Mouse (Mus musculus): ENCODE data around the gene Rbck1. TPM values are rescaled to one million over a fixed set of nuclear protein-coding genes. Genes with fewer than 3 reads are reported as not detected.

Gene Rbck1
- polyA plus RNA-seq (2016; fragmentation: Nextera tagmentation; extraction: Ambion mirVana) = 65.3 and 68.9 TPM in 2 replicates

DNA sequence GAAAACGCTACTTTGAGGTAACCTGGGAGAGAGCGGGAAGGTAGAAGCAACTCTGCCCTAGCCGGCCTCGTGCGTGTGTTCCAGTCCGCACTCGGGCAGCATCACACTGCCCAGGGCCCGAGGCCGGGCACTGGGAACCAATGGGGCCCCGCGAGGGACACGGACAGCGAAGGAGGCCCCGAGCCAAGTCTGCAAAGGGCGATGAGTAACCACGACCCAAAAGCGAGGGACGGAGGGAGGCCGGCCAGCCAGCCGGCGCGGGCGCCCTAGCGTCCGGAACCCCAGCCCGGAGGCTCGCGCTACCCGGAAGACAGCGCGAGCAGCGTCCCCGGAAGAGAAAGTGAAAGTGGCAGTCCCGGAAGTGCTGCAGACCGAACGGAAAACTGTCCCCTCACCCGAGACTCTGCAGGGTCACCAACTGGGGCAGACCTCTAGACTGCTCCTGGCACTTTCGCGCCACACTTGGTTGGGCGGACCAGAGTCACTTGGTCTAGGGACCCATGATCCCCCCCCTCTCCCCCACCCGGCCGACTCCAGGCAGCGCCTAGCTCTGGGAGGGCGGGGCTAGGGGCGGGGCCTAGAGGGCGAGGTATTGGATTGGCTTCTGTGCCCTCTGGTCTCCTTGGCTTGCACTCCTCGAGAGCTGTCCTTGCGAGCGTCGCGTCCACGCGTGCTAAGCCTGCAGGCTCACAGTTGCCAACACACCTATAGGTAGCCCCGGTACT lies at the start of gene Rbck1:
Rbck1 (minus strand) TSS at position 553 of the 725 bp plus-strand sequence.
- H3K27ac ChIP-seq (ENCODE audit: poor library complexity, severe bottlenecking) = peak within 1 kb of the TSS; percentile 94
- under 1% methylated on average over 54 of the region's 54 CpGs for WGBS
- H3K9me3 ChIP-seq (replicated peaks) = no peaks in the 10 kb centered on the region
- peak within 1 kb of the TSS; percentile 73 for H3K4me2 ChIP-seq
- no peaks in the 10 kb centered on the region for H3K27me3 ChIP-seq (replicated peaks)
- H3K4me1 ChIP-seq (replicated peaks) = peaks cover 37% of the 10 kb centered on the region
- H3K9ac ChIP-seq = peak within 1 kb of the TSS; percentile 93
- H3K4me3 ChIP-seq = peak within 1 kb of the TSS; percentile 90
- peaks cover 30% of the 10 kb centered on the region for H3K36me3 ChIP-seq
- peak; percentile 95 for ATAC-seq (ENCODE audit: insufficient number of reproducible peaks, low FRiP score)

GRCm38 (mm10) chr2:152376345-152376741 lies 43.9 kb upstream of the Rbck1 start, which contains the start of gene Nrsn2:
Nrsn2 (minus strand) TSS chr2:152376638.
- Histone ChIP-seq H3K27ac (ENCODE audit: poor library complexity, severe bottlenecking) (no peak within 1 kb of the TSS), H3K4me1 (replicated peaks) (peaks cover 18% of the 10 kb centered on the region), H3K36me3 (no peaks in the 10 kb centered on the region), H3K4me2 (peak within 1 kb of the TSS; percentile 63), H3K27me3 (replicated peaks) (peaks cover 40% of the 10 kb centered on the region), H3K4me3 (peak within 1 kb of the TSS; percentile 23), H3K9me3 (replicated peaks) (no peaks in the 10 kb centered on the region), H3K9ac (peak within 1 kb of the TSS; percentile 59; the same call in 1 of the 2 replicates)
- 3% methylated on average over 16 of the region's 16 CpGs for WGBS
- peak; percentile 61; the same call in 1 of the 2 replicates for ATAC-seq (ENCODE audit: insufficient number of reproducible peaks, low FRiP score)

DNA sequence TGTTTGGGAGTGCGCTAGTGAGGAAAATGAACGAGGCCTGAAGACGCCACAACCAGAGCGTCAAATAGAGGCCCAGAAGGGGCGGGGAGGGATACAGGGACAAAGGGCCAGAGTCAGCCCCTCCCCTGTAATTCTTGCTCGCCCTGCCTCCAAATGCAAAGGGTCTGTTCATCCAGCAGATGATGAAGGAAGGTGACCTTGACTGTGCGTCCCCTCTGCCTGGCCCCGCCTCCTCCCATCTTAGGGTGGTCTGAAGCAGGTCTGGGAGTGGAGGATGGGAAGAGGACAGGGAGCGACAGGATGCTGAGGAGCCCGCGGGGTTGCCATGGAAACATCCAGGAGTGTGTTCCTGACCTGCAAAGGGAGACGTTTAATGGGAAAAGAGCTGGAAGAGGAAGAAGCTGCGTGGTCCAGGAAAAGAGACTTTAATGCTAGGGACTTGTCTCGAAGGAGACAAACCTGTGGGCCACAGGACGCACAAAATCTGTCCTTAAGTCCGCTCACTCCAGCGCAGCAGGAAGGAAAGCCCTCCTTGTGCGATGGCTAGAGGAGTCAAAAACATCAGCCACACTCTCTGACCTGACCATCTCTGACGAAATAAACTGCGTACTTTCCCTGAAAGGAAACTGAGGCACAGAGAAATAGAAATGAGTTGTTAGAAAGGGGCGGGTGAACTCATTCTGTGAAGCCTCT lies 43.3 kb upstream of the Rbck1 start:
- 6% methylated on average over 21 of the region's 21 CpGs for WGBS
- no peak for ATAC-seq (ENCODE audit: insufficient number of reproducible peaks, low FRiP score)
- no peak overlapping the region for H3K27ac ChIP-seq (ENCODE audit: poor library complexity, severe bottlenecking)
- H3K4me2 ChIP-seq = peak overlapping the region; percentile 63
- H3K9ac ChIP-seq = peak overlapping the region; percentile 59; the same call in 1 of the 2 replicates
- no peaks in the 10 kb centered on the region for H3K36me3 ChIP-seq
- H3K4me3 ChIP-seq = peak overlapping the region; percentile 23
- H3K4me1 ChIP-seq (replicated peaks) = peaks cover 18% of the 10 kb centered on the region
- no peaks in the 10 kb centered on the region for H3K9me3 ChIP-seq (replicated peaks)
- H3K27me3 ChIP-seq (replicated peaks) = peaks cover 40% of the 10 kb centered on the region

DNA sequence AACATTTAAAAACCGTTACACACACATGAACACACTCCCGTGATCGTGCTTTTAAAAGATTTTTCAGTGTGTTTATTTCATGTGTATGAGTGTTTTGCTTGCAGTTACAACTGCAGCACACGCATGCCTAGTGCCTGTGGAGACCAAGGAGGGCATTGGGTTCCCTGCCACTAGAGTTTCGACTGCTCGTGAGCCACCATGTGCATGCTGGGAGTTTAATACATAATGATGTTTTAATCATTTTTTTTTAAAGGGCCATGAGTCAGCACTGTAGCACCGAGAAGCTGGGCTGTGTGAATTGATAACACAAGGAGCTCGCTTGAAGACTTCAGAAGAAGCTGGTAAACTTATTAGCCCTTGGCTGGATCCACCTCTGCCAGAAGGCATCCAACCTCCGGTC lies 41.1 kb upstream of the Rbck1 start:
- H3K4me3 ChIP-seq = no peak overlapping the region
- 77% methylated on average over 9 of the region's 9 CpGs for WGBS
- H3K27me3 ChIP-seq (replicated peaks) = peaks cover 44% of the 10 kb centered on the region

DNA sequence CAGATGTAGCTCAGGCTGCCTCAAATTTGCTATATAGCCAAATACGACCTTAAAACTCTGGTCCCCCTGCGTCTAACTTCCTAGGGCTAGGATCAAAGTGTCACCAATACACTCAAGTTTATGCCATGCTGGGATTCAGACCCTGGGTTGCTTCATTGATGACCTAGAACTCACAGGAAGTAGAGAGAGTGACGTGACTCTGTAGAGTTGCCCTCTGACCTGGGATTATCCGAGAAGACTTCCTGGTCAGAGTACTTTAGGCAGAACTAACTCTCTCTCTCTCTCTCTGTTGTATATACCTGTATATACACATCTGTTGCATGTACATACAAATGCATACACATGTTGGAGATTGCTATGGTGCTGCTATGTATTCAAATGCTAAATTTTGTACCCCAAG lies 40.2 kb upstream of the Rbck1 start:
- Histone ChIP-seq H3K27me3 (replicated peaks) (peaks cover 42% of the 10 kb centered on the region), H3K4me1 (replicated peaks) (peaks cover 27% of the 10 kb centered on the region), H3K4me3 (no peak overlapping the region), H3K27ac (ENCODE audit: poor library complexity, severe bottlenecking) (no peak overlapping the region), H3K9me3 (replicated peaks) (no peaks in the 10 kb centered on the region), H3K4me2 (no peak overlapping the region), H3K9ac (no peak overlapping the region), H3K36me3 (no peaks in the 10 kb centered on the region)
- 63% methylated on average over 4 of the region's 4 CpGs for WGBS
- ATAC-seq (ENCODE audit: insufficient number of reproducible peaks, low FRiP score) = no peak

More for the DNA sequence above, 41.1 kb upstream of the Rbck1 start:
- Histone ChIP-seq H3K36me3 (no peaks in the 10 kb centered on the region), H3K4me2 (no peak overlapping the region), H3K27ac (ENCODE audit: poor library complexity, severe bottlenecking) (no peak overlapping the region), H3K4me1 (replicated peaks) (peaks cover 21% of the 10 kb centered on the region), H3K9me3 (replicated peaks) (no peaks in the 10 kb centered on the region), H3K9ac (no peak overlapping the region)
- no peak for ATAC-seq (ENCODE audit: insufficient number of reproducible peaks, low FRiP score)

DNA sequence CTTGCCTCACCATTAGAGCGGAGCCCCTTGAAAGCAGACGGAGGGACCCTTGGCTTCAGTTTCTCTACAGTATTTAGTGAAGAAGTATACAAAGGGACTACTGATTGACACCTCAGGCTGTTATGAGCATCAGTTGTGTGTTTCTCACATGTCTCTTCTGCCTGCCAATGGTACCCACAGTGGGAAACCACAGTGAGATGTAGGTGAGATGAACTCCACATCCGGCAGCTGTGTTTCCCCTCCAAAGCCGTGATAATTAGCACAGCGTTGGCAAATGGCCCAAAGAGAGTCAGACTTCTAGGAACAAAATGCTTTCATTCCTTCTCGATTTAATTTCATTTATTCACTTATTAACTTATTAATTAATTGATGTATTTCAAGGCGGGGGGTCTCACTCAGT lies 39.7 kb upstream of the Rbck1 start:
- Histone ChIP-seq H3K4me1 (replicated peaks) (peaks cover 27% of the 10 kb centered on the region), H3K27me3 (replicated peaks) (peaks cover 36% of the 10 kb centered on the region), H3K4me3 (no peak overlapping the region), H3K27ac (ENCODE audit: poor library complexity, severe bottlenecking) (no peak overlapping the region), H3K4me2 (no peak overlapping the region), H3K9ac (no peak overlapping the region), H3K36me3 (no peaks in the 10 kb centered on the region), H3K9me3 (replicated peaks) (no peaks in the 10 kb centered on the region)
- ATAC-seq (ENCODE audit: insufficient number of reproducible peaks, low FRiP score) = no peak
- 76% methylated on average over 7 of the region's 7 CpGs for WGBS

- Histone ChIP-seq H3K9me3 (replicated peaks) (no peaks in the 10 kb centered on the region), H3K4me3 (no peak overlapping the region), H3K27me3 (replicated peaks) (peaks cover 4% of the 10 kb centered on the region; the same call in 1 of the 2 replicates), H3K9ac (no peak overlapping the region), H3K36me3 (no peaks in the 10 kb centered on the region), H3K4me2 (peak overlapping the region; percentile 44), H3K4me1 (replicated peaks) (peaks cover 14% of the 10 kb centered on the region), H3K27ac (ENCODE audit: poor library complexity, severe bottlenecking) (no peak overlapping the region)
- no peak for ATAC-seq (ENCODE audit: insufficient number of reproducible peaks, low FRiP score)
- 30% methylated on average over 14 of the region's 14 CpGs for WGBS
These were observed 36.2 kb upstream of the Rbck1 start for GRCm38 (mm10) chr2:152368532-152369140.

DNA sequence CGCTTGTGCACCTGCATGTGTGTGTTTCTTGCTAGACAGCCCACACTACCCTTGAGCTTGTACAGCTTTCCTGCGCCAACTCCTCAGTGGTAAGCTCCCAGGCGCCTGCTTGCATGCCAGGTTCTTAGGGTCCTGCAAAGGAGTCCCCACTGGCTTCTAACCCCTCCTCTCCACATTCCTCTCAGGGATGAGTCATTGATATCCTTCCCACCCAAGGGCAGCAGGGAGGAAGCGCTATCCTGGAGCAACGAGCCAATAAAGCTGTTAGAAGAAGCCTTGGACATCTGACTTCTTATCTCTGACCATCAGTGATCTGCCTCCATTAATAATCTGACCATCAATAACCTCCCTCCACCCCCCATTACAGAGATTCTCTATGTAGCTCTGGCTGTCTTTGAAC lies 35.5 kb upstream of the Rbck1 start:
- no peak for ATAC-seq (ENCODE audit: insufficient number of reproducible peaks, low FRiP score)
- Histone ChIP-seq H3K27ac (ENCODE audit: poor library complexity, severe bottlenecking) (no peak overlapping the region), H3K9ac (no peak overlapping the region), H3K4me1 (replicated peaks) (peaks cover 17% of the 10 kb centered on the region), H3K36me3 (no peaks in the 10 kb centered on the region), H3K4me3 (no peak overlapping the region), H3K4me2 (no peak overlapping the region), H3K27me3 (replicated peaks) (peaks cover 4% of the 10 kb centered on the region; the same call in 1 of the 2 replicates), H3K9me3 (replicated peaks) (no peaks in the 10 kb centered on the region)
- whole genome bisulfite sequencing = 59% methylated on average over 5 of the region's 5 CpGs

- WGBS = 11% methylated on average over 17 of the region's 17 CpGs
- 0 out of 2 replicates have a peak, but pooled peaks cover 1% of the 10 kb centered on the region for H3K9me3 ChIP-seq (replicated peaks)
- H3K27ac ChIP-seq (ENCODE audit: poor library complexity, severe bottlenecking) = peak overlapping the region; percentile 76
- H3K4me3 ChIP-seq = peak overlapping the region; percentile 22
- H3K4me1 ChIP-seq (replicated peaks) = peaks cover 28% of the 10 kb centered on the region
- peak overlapping the region; percentile 40; the same call in 1 of the 2 replicates for H3K9ac ChIP-seq
- H3K27me3 ChIP-seq (replicated peaks) = no peaks in the 10 kb centered on the region
- peak overlapping the region; percentile 56 for H3K4me2 ChIP-seq
- H3K36me3 ChIP-seq = no peaks in the 10 kb centered on the region
- ATAC-seq (ENCODE audit: insufficient number of reproducible peaks, low FRiP score) = peak; percentile 71
These were observed 31.0 kb upstream of the Rbck1 start for GRCm38 (mm10) chr2:152363245-152364147.

- ATAC-seq (ENCODE audit: insufficient number of reproducible peaks, low FRiP score) = no peak
- no peak overlapping the region for H3K4me2 ChIP-seq
- 0 out of 2 replicates have a peak, but pooled peaks cover 4% of the 10 kb centered on the region for H3K9me3 ChIP-seq (replicated peaks)
- no peak overlapping the region for H3K9ac ChIP-seq
- H3K4me1 ChIP-seq (replicated peaks) = peaks cover 22% of the 10 kb centered on the region
- no peaks in the 10 kb centered on the region for H3K36me3 ChIP-seq
- WGBS = 85% methylated on average over 8 of the region's 8 CpGs
- no peak overlapping the region for H3K4me3 ChIP-seq
- no peaks in the 10 kb centered on the region for H3K27me3 ChIP-seq (replicated peaks)
- no peak overlapping the region for H3K27ac ChIP-seq (ENCODE audit: poor library complexity, severe bottlenecking)
These were observed 28.7 kb upstream of the Rbck1 start for GRCm38 (mm10) chr2:152361193-152361592.
